Mouse (Mus musculus) MEL (cell line): ENCODE results near the gene Egfr. TPM values are rescaled to one million over a fixed set of nuclear protein-coding genes. Genes with fewer than 3 reads are reported as not detected.

Source experiments
- DNase-seq: peaks from one replicate; pipeline ENCODE4 v3.0.0; 2011; ENCODE audit warnings: low read depth, low spot score
- H3K27ac ChIP-seq: 2 replicates; pipeline ENCODE4 v1.5.1; 2012; ENCODE audit warnings: low read depth, mild to moderate bottlenecking, control low read depth, low read length, moderate library complexity; ENCODE audit not compliant: control insufficient read depth
- H3K27me3 ChIP-seq, 2 experiments: fragments of 150-350 bp in 1 of 2; sonication (generic) in 1 of 2; 2 replicates each; pipeline ENCODE4 v1.6.1; 2012; ENCODE audit warnings: low read length in 2 of 2, mild to moderate bottlenecking in 2 of 2, improper control_type of control experiment in 1 of 2, moderate library complexity in 1 of 2; ENCODE audit not compliant: insufficient read depth in 2 of 2, control insufficient read depth in 1 of 2
- H3K36me3 ChIP-seq, 2 experiments: 2 replicates each; pipeline ENCODE4 v1.6.1; 2012 to 2014; ENCODE audit warnings: low read length in 2 of 2, improper control_type of control experiment in 1 of 2, inconsistent platforms in 1 of 2, mild to moderate bottlenecking in 1 of 2; ENCODE audit not compliant: insufficient read depth in 2 of 2, control insufficient read depth in 1 of 2
- H3K4me1 ChIP-seq, 2 experiments: fragments of 150-350 bp in 1 of 2; sonication (generic) in 1 of 2; 2 replicates each; pipeline ENCODE4 v1.6.1; 2012; ENCODE audit warnings: low read length in 2 of 2, improper control_type of control experiment in 1 of 2, mild to moderate bottlenecking in 1 of 2; ENCODE audit not compliant: insufficient read depth in 2 of 2, control insufficient read depth in 1 of 2
- H3K4me3 ChIP-seq, 2 experiments: fragments of 150-350 bp in 1 of 2; sonication (generic) in 1 of 2; 2 replicates each; pipeline ENCODE4 v1.5.1; 2012; ENCODE audit warnings: low read depth in 2 of 2, low read length in 2 of 2, mild to moderate bottlenecking in 2 of 2, moderate library complexity in 2 of 2, control low read depth in 1 of 2, improper control_type of control experiment in 1 of 2; ENCODE audit not compliant: control insufficient read depth in 1 of 2, insufficient read depth in 1 of 2
- H3K79me2 ChIP-seq: 2 replicates; pipeline ENCODE4 v1.6.1; 2012; ENCODE audit warnings: mild to moderate bottlenecking, low read length, moderate library complexity; ENCODE audit not compliant: control insufficient read depth, poor library complexity, insufficient read depth
- H3K9ac ChIP-seq: 2 replicates; pipeline ENCODE4 v1.6.1; 2012; ENCODE audit warnings: low read depth, mild to moderate bottlenecking, control low read depth, low read length, moderate library complexity; ENCODE audit not compliant: control insufficient read depth, poor library complexity, severe bottlenecking
- H3K9me3 ChIP-seq: fragments of 150-350 bp; sonication (generic); replicated peaks from 2 replicates; pipeline ENCODE4 v1.6.1; 2012; ENCODE audit warnings: mild to moderate bottlenecking, low read length, improper control_type of control experiment, moderate library complexity; ENCODE audit not compliant: insufficient read depth
- CTCF ChIP-seq, 3 experiments: IDR thresholded peaks in 2 of 3; conservative IDR thresholded peaks in 1 of 3; 2 replicates each; pipeline ENCODE4 v1.5.1; 2011 to 2012; ENCODE audit warnings: low read length in 3 of 3, low read depth in 2 of 3, mild to moderate bottlenecking in 2 of 3, improper control_type of control experiment in 1 of 3, inconsistent platforms in 1 of 3, mixed read lengths in 1 of 3, moderate library complexity in 1 of 3; ENCODE audit not compliant: control insufficient read depth in 1 of 3, insufficient read depth in 1 of 3, poor library complexity in 1 of 3, severe bottlenecking in 1 of 3
- ELF1 ChIP-seq: IDR thresholded peaks from 2 replicates; pipeline ENCODE4 v1.6.1; 2014; ENCODE audit warnings: low read depth, mild to moderate bottlenecking, inconsistent platforms, low read length, improper control_type of control experiment, moderate library complexity
- EP300 ChIP-seq, 2 experiments: IDR thresholded peaks; 2 replicates each; pipeline ENCODE4 v1.6.1; 2011; ENCODE audit warnings: improper control_type of control experiment in 2 of 2, low read length in 2 of 2, low read depth in 1 of 2, mild to moderate bottlenecking in 1 of 2
- GABPA ChIP-seq: IDR thresholded peaks from 2 replicates; pipeline ENCODE4 v1.6.1; 2012; ENCODE audit warnings: low read depth, mild to moderate bottlenecking, inconsistent platforms, low read length, improper control_type of control experiment, moderate library complexity
- JUND ChIP-seq: IDR thresholded peaks from 2 replicates; pipeline ENCODE4 v1.6.1; 2011; ENCODE audit warnings: low read depth, mild to moderate bottlenecking, improper control_type of control experiment, low read length
- MAX ChIP-seq: IDR thresholded peaks from 2 replicates; pipeline ENCODE4 v1.6.1; 2011; ENCODE audit warnings: low read length, improper control_type of control experiment
- MAZ ChIP-seq: IDR thresholded peaks from 2 replicates; pipeline ENCODE4 v1.6.1; 2012; ENCODE audit warnings: low read depth, mild to moderate bottlenecking, inconsistent platforms, low read length, improper control_type of control experiment
- MYC ChIP-seq: IDR thresholded peaks from 2 replicates; pipeline ENCODE4 v1.6.1; 2011; ENCODE audit warnings: low read depth, mild to moderate bottlenecking, low read length, improper control_type of control experiment, moderate library complexity
- NELFE ChIP-seq: IDR thresholded peaks from 2 replicates; pipeline ENCODE4 v1.6.1; 2011; ENCODE audit warnings: low read depth, low read length, improper control_type of control experiment
- NRF1 ChIP-seq: IDR thresholded peaks from 2 replicates; pipeline ENCODE4 v1.6.1; 2014; ENCODE audit warnings: low read depth, mild to moderate bottlenecking, inconsistent platforms, low read length, improper control_type of control experiment, moderate library complexity; ENCODE audit not compliant: poor library complexity, insufficient read depth, severe bottlenecking
- POLR2AphosphoS2 ChIP-seq: IDR thresholded peaks from 2 replicates; pipeline ENCODE4 v1.6.1; 2011; ENCODE audit warnings: low read length, improper control_type of control experiment
- RAD21 ChIP-seq: IDR thresholded peaks from 2 replicates; pipeline ENCODE4 v1.6.1; 2011; ENCODE audit warnings: mild to moderate bottlenecking, low read depth, low read length, improper control_type of control experiment
- RCOR1 ChIP-seq: IDR thresholded peaks from 2 replicates; pipeline ENCODE4 v1.6.1; 2012; ENCODE audit warnings: low read depth, mild to moderate bottlenecking, inconsistent platforms, low read length, improper control_type of control experiment
- SIN3A ChIP-seq: IDR thresholded peaks from 2 replicates; pipeline ENCODE4 v1.6.1; 2012; ENCODE audit warnings: low read length, improper control_type of control experiment, inconsistent platforms
- SMC3 ChIP-seq: IDR thresholded peaks from 2 replicates; pipeline ENCODE4 v1.6.1; 2011; ENCODE audit warnings: low read depth, low read length, improper control_type of control experiment
- TCF12 ChIP-seq: IDR thresholded peaks from 2 replicates; pipeline ENCODE4 v1.6.1; 2014; ENCODE audit warnings: low read depth, mild to moderate bottlenecking, inconsistent platforms, low read length, improper control_type of control experiment, moderate library complexity
- USF2 ChIP-seq, 2 experiments: IDR thresholded peaks; 2 replicates each; pipeline ENCODE4 v1.6.1; 2011 to 2012; ENCODE audit warnings: improper control_type of control experiment in 2 of 2, low read length in 2 of 2, borderline replicate concordance in 1 of 2, inconsistent platforms in 1 of 2, low read depth in 1 of 2, mild to moderate bottlenecking in 1 of 2; ENCODE audit not compliant: insufficient read depth in 1 of 2
- ZKSCAN1 ChIP-seq: IDR thresholded peaks from 2 replicates; pipeline ENCODE4 v1.6.1; 2012; ENCODE audit warnings: low read depth, mild to moderate bottlenecking, inconsistent platforms, low read length, improper control_type of control experiment, moderate library complexity
- ZMIZ1 ChIP-seq: IDR thresholded peaks from 2 replicates; pipeline ENCODE4 v1.6.1; 2012; ENCODE audit warnings: low read depth, mild to moderate bottlenecking, inconsistent platforms, low read length, improper control_type of control experiment, moderate library complexity
- ZNF384 ChIP-seq: IDR thresholded peaks from 2 replicates; pipeline ENCODE4 v1.6.1; 2012; ENCODE audit warnings: low read depth, mild to moderate bottlenecking, inconsistent platforms, low read length, improper control_type of control experiment
- polyA plus RNA-seq, 2 experiments: library from polyadenylated mRNA; stranded (reverse) in 1 of 2; unstranded in 1 of 2; fragments of >175 nt in 1 of 2; fragments of >200 nt in 1 of 2; gene quantifications; 2 replicates each; pipeline versions ENCODE4 v1.2.1 to v1.2.4; 2012; ENCODE audit warnings: low replicate concordance in 2 of 2, low read depth in 1 of 2; ENCODE audit not compliant: insufficient read length in 2 of 2, insufficient read depth in 1 of 2, missing spikeins in 1 of 2
- total RNA-seq: library from RNA; depleted of rRNA; stranded (reverse); fragments of 300-350 nt; gene quantifications from 2 replicates; pipeline ENCODE4 v1.2.3, GENCODE M21; 2012

Egfr gene
- total and polyA plus RNA-seq, 3 experiments = not detected

DNA sequence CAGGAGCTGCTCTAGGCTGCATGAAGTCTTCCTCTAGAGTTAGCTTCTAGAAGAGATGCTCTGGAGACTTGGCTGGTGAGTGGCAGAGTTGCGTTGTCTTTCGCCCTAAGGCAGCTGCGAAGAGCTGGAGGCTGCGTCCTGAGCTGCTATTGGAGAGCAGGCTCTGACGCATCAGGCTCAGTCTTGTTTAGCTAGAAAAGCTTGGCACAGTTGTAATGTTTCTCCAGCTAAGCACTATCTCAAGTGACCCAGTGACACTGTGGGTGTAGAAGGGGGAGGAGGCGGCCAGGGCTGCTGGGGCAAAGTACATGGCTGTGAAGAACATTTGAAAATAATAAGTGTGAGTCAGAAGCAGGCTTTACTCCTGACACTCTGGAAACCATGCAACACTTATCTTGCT lies 48.5 kb downstream of the Egfr start:
- H3K4me3 ChIP-seq = no peak overlapping the region
- no peak overlapping the region for H3K9ac ChIP-seq
- no peak for DNase-seq
- H3K4me1 ChIP-seq = no peaks in the 10 kb centered on the region
- no peaks in the 10 kb centered on the region for H3K79me2 ChIP-seq
- H3K36me3 ChIP-seq = no peaks in the 10 kb centered on the region
- no peak overlapping the region for H3K27ac ChIP-seq
- H3K27me3 ChIP-seq = peaks cover 5 to 9% of the 10 kb centered on the region in 2 experiments; a peak in 2 of 4 replicates
- H3K9me3 ChIP-seq = no peaks in the 10 kb centered on the region
- TF ChIP-seq USF2 (IDR thresholded peaks at IDR 0.05; ENCODE audit: borderline replicate concordance in 1 of 2, insufficient read depth in 1 of 2, low read depth in 1 of 2, low read length in 2 of 2) = no peak
- no peak for TF ChIP-seq EP300 (IDR thresholded peaks at IDR 0.05; ENCODE audit: low read depth in 1 of 2, low read length in 2 of 2)
- no peak for TF ChIP-seq NELFE
- no peak for TF ChIP-seq POLR2AphosphoS2
- no peak for TF ChIP-seq MAX

DNA sequence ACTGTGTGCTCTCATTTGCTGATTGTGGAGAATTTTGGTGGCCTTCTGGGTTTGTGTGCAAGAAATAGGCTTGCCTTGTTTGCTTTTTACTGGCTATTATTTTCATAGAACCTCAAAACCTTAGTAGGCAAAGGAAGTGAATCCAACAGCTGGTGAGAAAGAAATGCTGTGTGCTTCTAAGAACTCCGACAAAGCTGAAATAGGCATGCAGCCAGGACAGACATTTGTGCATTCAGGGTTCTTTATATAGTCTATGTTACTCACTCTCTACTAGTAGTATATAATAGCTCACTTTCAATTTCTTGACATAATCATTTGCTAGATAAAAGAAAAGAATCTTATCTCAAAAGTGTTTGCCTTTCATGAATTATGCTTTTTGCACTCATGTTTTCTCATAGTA lies 50.7 kb downstream of the Egfr start:
- Histone ChIP-seq H3K79me2 (no peaks in the 10 kb centered on the region), H3K27me3 (peaks cover 5 to 9% of the 10 kb centered on the region in 2 experiments; a peak in 2 of 4 replicates), H3K36me3 (no peaks in the 10 kb centered on the region), H3K4me3 (no peak overlapping the region), H3K4me1 (no peaks in the 10 kb centered on the region), H3K9ac (no peak overlapping the region), H3K9me3 (no peaks in the 10 kb centered on the region), H3K27ac (no peak overlapping the region)
- TF ChIP-seq USF2 (IDR thresholded peaks at IDR 0.05; ENCODE audit: borderline replicate concordance in 1 of 2, insufficient read depth in 1 of 2, low read depth in 1 of 2, low read length in 2 of 2) (no peak), ZMIZ1 (no peak), ZNF384 (no peak), GABPA (no peak), RCOR1 (no peak), CTCF (IDR thresholded peaks at IDR 0.05 in 2 of 3, conservative IDR thresholded peaks at IDR 0.05 in 1 of 3; ENCODE audit: control insufficient read depth in 1 of 3, insufficient read depth in 1 of 3, low read depth in 2 of 3, low read length in 3 of 3, poor library complexity in 1 of 3, severe bottlenecking in 1 of 3) (no peak), NRF1 (no peak), MAX (no peak), MYC (no peak), SMC3 (no peak), ELF1 (no peak), ZKSCAN1 (no peak), MAZ (no peak), RAD21 (no peak), SIN3A (no peak), TCF12 (no peak), JUND (no peak)
- no peak for DNase-seq
